Mouse (Mus musculus) stomach, postnatal 0 days (tissue): ENCODE results near the gene Lgr5. TPM values are rescaled to one million over a fixed set of nuclear protein-coding genes. Genes with fewer than 3 reads are reported as not detected.
A peak's percentile ranks its signal among the peaks of the same experiment; 100 is the strongest.

Experiments used
- ATAC-seq: fragments of 200-750 bp; cut with Nextera tagmentation; 2 replicates; pipeline ENCODE4 v1.8.0; 2017; ENCODE audit not compliant: low FRiP score, low TSS enrichment
- DNase-seq: peaks from one replicate; pipeline ENCODE4 v3.0.0-alpha.2; 2016; ENCODE audit warnings: low spot score
- H3K27ac ChIP-seq: fragments of 300-500 bp; sonication (generic); replicated peaks from 2 replicates; pipeline ENCODE4 v1.5.1; 2014; ENCODE audit warnings: mild to moderate bottlenecking, control low read depth
- H3K27me3 ChIP-seq: fragments of 300-500 bp; sonication (generic); 2 replicates; pipeline ENCODE4 v1.6.1; 2014; ENCODE audit warnings: low read length; ENCODE audit not compliant: control insufficient read depth, insufficient read depth
- H3K36me3 ChIP-seq: fragments of 300-500 bp; sonication (generic); 2 replicates; pipeline ENCODE4 v1.6.1; 2014; ENCODE audit warnings: low read length, mixed read lengths; ENCODE audit not compliant: control insufficient read depth, insufficient read depth
- H3K4me1 ChIP-seq: fragments of 300-500 bp; sonication (generic); replicated peaks from 2 replicates; pipeline ENCODE4 v1.6.1; 2014; ENCODE audit warnings: antibody characterized with exemption; ENCODE audit not compliant: control insufficient read depth, insufficient read depth
- H3K4me2 ChIP-seq: fragments of 300-500 bp; sonication (generic); replicated peaks from 2 replicates; pipeline ENCODE4 v1.6.1; 2014; ENCODE audit warnings: low read depth, mild to moderate bottlenecking, control low read depth, moderate library complexity
- H3K4me3 ChIP-seq: fragments of 300-500 bp; sonication (generic); 2 replicates; pipeline ENCODE4 v1.5.1; 2014; ENCODE audit warnings: low read depth, low read length, control low read depth
- H3K9ac ChIP-seq: fragments of 300-500 bp; sonication (generic); 2 replicates; pipeline ENCODE4 v1.6.1; 2014; ENCODE audit warnings: mild to moderate bottlenecking, low read length, control low read depth, mixed read lengths
- H3K9me3 ChIP-seq: fragments of 300-500 bp; sonication (generic); 2 replicates; pipeline ENCODE4 v1.6.1; 2016; ENCODE audit warnings: low read length; ENCODE audit not compliant: control insufficient read depth
- CTCF ChIP-seq: IDR thresholded peaks from 2 replicates; pipeline ENCODE4 v1.5.1; 2016; ENCODE audit warnings: antibody characterized with exemption, low read depth, mild to moderate bottlenecking, moderate library complexity
- EP300 ChIP-seq: optimal IDR thresholded peaks from 2 replicates; pipeline ENCODE3; 2016; ENCODE audit warnings: antibody characterized with exemption
- WGBS: fragments of 180-500 bp; shearing (Covaris S2); extraction: QIAGEN DNeasy Blood & Tissue Kit; methylation state at CpG from one replicate; pipeline ENCODE4 v1.1.7; 2014; 5-methylcytosine and 5-hydroxymethylcytosine counted together
- polyA plus RNA-seq: library from polyadenylated mRNA; unstranded; fragments of >200 nt; fragmentation: Nextera tagmentation; extraction: Ambion mirVana; gene quantifications from 2 replicates; pipeline ENCODE4 v1.2.1, GENCODE M21; 2015

Lgr5 gene
- polyA plus RNA-seq, 1 experiment from 2014 or later: 2.9 TPM

- ATAC-seq (no peak), DNase-seq (no peak)
- no peak overlapping the region for H3K27ac ChIP-seq
- H3K9me3 ChIP-seq: no peaks in the 10 kb centered on the region
- no peak overlapping the region for H3K4me2 ChIP-seq
- no peaks in the 10 kb centered on the region for H3K27me3 ChIP-seq
- TF ChIP-seq EP300 (no peak), CTCF (no peak)
- no peak overlapping the region for H3K9ac ChIP-seq
- 90% methylated on average over 4 of the region's 4 CpGs for WGBS
- no peaks in the 10 kb centered on the region for H3K36me3 ChIP-seq
- no peak overlapping the region for H3K4me3 ChIP-seq
- no peaks in the 10 kb centered on the region for H3K4me1 ChIP-seq
Observed at GRCm38 (mm10) chr10:115562911-115563686, 24.5 kb downstream of the Lgr5 start.

- Histone ChIP-seq H3K27ac (no peak overlapping the region), H3K9ac (no peak overlapping the region), H3K27me3 (no peaks in the 10 kb centered on the region), H3K9me3 (no peaks in the 10 kb centered on the region), H3K4me3 (no peak overlapping the region), H3K36me3 (no peaks in the 10 kb centered on the region), H3K4me1 (no peaks in the 10 kb centered on the region), H3K4me2 (no peak overlapping the region)
- DNase-seq (peak; percentile 74), ATAC-seq (peak; percentile 80; the same call in 1 of the 2 replicates)
- TF ChIP-seq CTCF: no peak
- no peak for TF ChIP-seq EP300
- WGBS: 47% methylated on average over 12 of the region's 12 CpGs
Observed at GRCm38 (mm10) chr10:115561136-115561880, 26.3 kb downstream of the Lgr5 start.

GRCm38 (mm10) chr10:115556738-115557242 lies 30.8 kb downstream of the Lgr5 start:
- H3K27ac ChIP-seq: no peak overlapping the region
- DNase-seq: no peak
- H3K4me1 ChIP-seq: no peaks in the 10 kb centered on the region
- no peak overlapping the region for H3K9ac ChIP-seq
- H3K4me3 ChIP-seq: no peak overlapping the region
- 47% methylated on average over 12 of the region's 12 CpGs for WGBS
- no peaks in the 10 kb centered on the region for H3K9me3 ChIP-seq
- H3K27me3 ChIP-seq: no peaks in the 10 kb centered on the region
- H3K4me2 ChIP-seq: no peak overlapping the region
- ATAC-seq: no peak
- H3K36me3 ChIP-seq: no peaks in the 10 kb centered on the region
- TF ChIP-seq EP300: no peak
- TF ChIP-seq CTCF: no peak

- WGBS: 22% methylated on average over 2 of the region's 2 CpGs
- Histone ChIP-seq H3K36me3 (no peaks in the 10 kb centered on the region), H3K27ac (no peak overlapping the region), H3K4me3 (no peak overlapping the region), H3K9me3 (no peaks in the 10 kb centered on the region), H3K4me1 (no peaks in the 10 kb centered on the region), H3K9ac (no peak overlapping the region), H3K27me3 (no peaks in the 10 kb centered on the region), H3K4me2 (no peak overlapping the region)
- ATAC-seq (no peak), DNase-seq (no peak)
- TF ChIP-seq CTCF: no peak
- TF ChIP-seq EP300: no peak
Observed at GRCm38 (mm10) chr10:115555191-115555765, 32.3 kb downstream of the Lgr5 start.

- H3K9me3 ChIP-seq: no peaks in the 10 kb centered on the region
- WGBS: 60% methylated on average over 11 of the region's 11 CpGs
- no peak for ATAC-seq
- no peak for DNase-seq
- TF ChIP-seq CTCF: no peak
- TF ChIP-seq EP300: no peak
- H3K9ac ChIP-seq: no peak overlapping the region
- no peak overlapping the region for H3K4me3 ChIP-seq
- H3K27me3 ChIP-seq: no peaks in the 10 kb centered on the region
- H3K36me3 ChIP-seq: no peaks in the 10 kb centered on the region
- no peak overlapping the region for H3K4me2 ChIP-seq
- no peaks in the 10 kb centered on the region for H3K4me1 ChIP-seq
- no peak overlapping the region for H3K27ac ChIP-seq
Observed at GRCm38 (mm10) chr10:115553352-115554113, 34.0 kb downstream of the Lgr5 start.
